Mouse (Mus musculus) MEL (cell line): ENCODE data around the gene Drd1. TPM values are rescaled to one million over a fixed set of nuclear protein-coding genes. Genes with fewer than 3 reads are reported as not detected.

Experiments
- DNase-seq: peaks from one replicate; pipeline ENCODE4 v3.0.0; 2011; ENCODE audit warnings: low read depth, low spot score
- H3K27ac ChIP-seq: 2 replicates; pipeline ENCODE4 v1.5.1; 2012; ENCODE audit warnings: low read depth, mild to moderate bottlenecking, control low read depth, low read length, moderate library complexity; ENCODE audit not compliant: control insufficient read depth
- H3K27me3 ChIP-seq, 2 experiments: fragments of 150-350 bp in 1 of 2; sonication (generic) in 1 of 2; 2 replicates each; pipeline ENCODE4 v1.6.1; 2012; ENCODE audit warnings: low read length in 2 of 2, mild to moderate bottlenecking in 2 of 2, improper control_type of control experiment in 1 of 2, moderate library complexity in 1 of 2; ENCODE audit not compliant: insufficient read depth in 2 of 2, control insufficient read depth in 1 of 2
- H3K36me3 ChIP-seq, 2 experiments: 2 replicates each; pipeline ENCODE4 v1.6.1; 2012 to 2014; ENCODE audit warnings: low read length in 2 of 2, improper control_type of control experiment in 1 of 2, inconsistent platforms in 1 of 2, mild to moderate bottlenecking in 1 of 2; ENCODE audit not compliant: insufficient read depth in 2 of 2, control insufficient read depth in 1 of 2
- H3K4me1 ChIP-seq, 2 experiments: fragments of 150-350 bp in 1 of 2; sonication (generic) in 1 of 2; 2 replicates each; pipeline ENCODE4 v1.6.1; 2012; ENCODE audit warnings: low read length in 2 of 2, improper control_type of control experiment in 1 of 2, mild to moderate bottlenecking in 1 of 2; ENCODE audit not compliant: insufficient read depth in 2 of 2, control insufficient read depth in 1 of 2
- H3K4me3 ChIP-seq, 2 experiments: fragments of 150-350 bp in 1 of 2; sonication (generic) in 1 of 2; 2 replicates each; pipeline ENCODE4 v1.5.1; 2012; ENCODE audit warnings: low read depth in 2 of 2, low read length in 2 of 2, mild to moderate bottlenecking in 2 of 2, moderate library complexity in 2 of 2, control low read depth in 1 of 2, improper control_type of control experiment in 1 of 2; ENCODE audit not compliant: control insufficient read depth in 1 of 2, insufficient read depth in 1 of 2
- H3K79me2 ChIP-seq: 2 replicates; pipeline ENCODE4 v1.6.1; 2012; ENCODE audit warnings: mild to moderate bottlenecking, low read length, moderate library complexity; ENCODE audit not compliant: control insufficient read depth, poor library complexity, insufficient read depth
- H3K9ac ChIP-seq: 2 replicates; pipeline ENCODE4 v1.6.1; 2012; ENCODE audit warnings: low read depth, mild to moderate bottlenecking, control low read depth, low read length, moderate library complexity; ENCODE audit not compliant: control insufficient read depth, poor library complexity, severe bottlenecking
- H3K9me3 ChIP-seq: fragments of 150-350 bp; sonication (generic); replicated peaks from 2 replicates; pipeline ENCODE4 v1.6.1; 2012; ENCODE audit warnings: mild to moderate bottlenecking, low read length, improper control_type of control experiment, moderate library complexity; ENCODE audit not compliant: insufficient read depth
- BHLHE40 ChIP-seq: IDR thresholded peaks from 2 replicates; pipeline ENCODE4 v1.6.1; 2012; ENCODE audit warnings: low read depth, mild to moderate bottlenecking, inconsistent platforms, low read length, improper control_type of control experiment, borderline replicate concordance
- CTCF ChIP-seq, 3 experiments: IDR thresholded peaks in 2 of 3; conservative IDR thresholded peaks in 1 of 3; 2 replicates each; pipeline ENCODE4 v1.5.1; 2011 to 2012; ENCODE audit warnings: low read length in 3 of 3, low read depth in 2 of 3, mild to moderate bottlenecking in 2 of 3, improper control_type of control experiment in 1 of 3, inconsistent platforms in 1 of 3, mixed read lengths in 1 of 3, moderate library complexity in 1 of 3; ENCODE audit not compliant: control insufficient read depth in 1 of 3, insufficient read depth in 1 of 3, poor library complexity in 1 of 3, severe bottlenecking in 1 of 3
- E2F4 ChIP-seq: IDR thresholded peaks from 2 replicates; pipeline ENCODE4 v1.6.1; 2011; ENCODE audit warnings: low read depth, low read length, improper control_type of control experiment, borderline replicate concordance
- HCFC1 ChIP-seq: IDR thresholded peaks from 2 replicates; pipeline ENCODE4 v1.6.1; 2012; ENCODE audit warnings: low read depth, mild to moderate bottlenecking, inconsistent platforms, low read length, improper control_type of control experiment, moderate library complexity
- KAT2A ChIP-seq: conservative IDR thresholded peaks from 2 replicates; pipeline ENCODE4 v1.6.1; 2012; ENCODE audit warnings: low read depth, low read length, improper control_type of control experiment, inconsistent platforms
- MAX ChIP-seq: IDR thresholded peaks from 2 replicates; pipeline ENCODE4 v1.6.1; 2011; ENCODE audit warnings: low read length, improper control_type of control experiment
- MXI1 ChIP-seq: IDR thresholded peaks from 2 replicates; pipeline ENCODE4 v1.6.1; 2011; ENCODE audit warnings: mild to moderate bottlenecking, low read depth, low read length, improper control_type of control experiment
- MYC ChIP-seq: IDR thresholded peaks from 2 replicates; pipeline ENCODE4 v1.6.1; 2011; ENCODE audit warnings: low read depth, mild to moderate bottlenecking, low read length, improper control_type of control experiment, moderate library complexity
- POLR2A ChIP-seq, 2 experiments: IDR thresholded peaks; 2 replicates each; pipeline ENCODE4 v1.6.1; 2011 to 2012; ENCODE audit warnings: low read length in 2 of 2, mild to moderate bottlenecking in 2 of 2, control low read depth in 1 of 2, improper control_type of control experiment in 1 of 2, low read depth in 1 of 2, moderate library complexity in 1 of 2; ENCODE audit not compliant: control insufficient read depth in 1 of 2, insufficient read depth in 1 of 2, poor library complexity in 1 of 2
- POLR2AphosphoS2 ChIP-seq: IDR thresholded peaks from 2 replicates; pipeline ENCODE4 v1.6.1; 2011; ENCODE audit warnings: low read length, improper control_type of control experiment
- POLR2AphosphoS5 ChIP-seq: IDR thresholded peaks from 2 replicates; pipeline ENCODE4 v1.6.1; 2012; ENCODE audit warnings: low read depth, borderline replicate concordance, mild to moderate bottlenecking, inconsistent platforms, low read length, moderate library complexity, mixed read lengths
- SIN3A ChIP-seq: IDR thresholded peaks from 2 replicates; pipeline ENCODE4 v1.6.1; 2012; ENCODE audit warnings: low read length, improper control_type of control experiment, inconsistent platforms
- USF2 ChIP-seq, 2 experiments: IDR thresholded peaks; 2 replicates each; pipeline ENCODE4 v1.6.1; 2011 to 2012; ENCODE audit warnings: improper control_type of control experiment in 2 of 2, low read length in 2 of 2, borderline replicate concordance in 1 of 2, inconsistent platforms in 1 of 2, low read depth in 1 of 2, mild to moderate bottlenecking in 1 of 2; ENCODE audit not compliant: insufficient read depth in 1 of 2
- ZMIZ1 ChIP-seq: IDR thresholded peaks from 2 replicates; pipeline ENCODE4 v1.6.1; 2012; ENCODE audit warnings: low read depth, mild to moderate bottlenecking, inconsistent platforms, low read length, improper control_type of control experiment, moderate library complexity
- polyA plus RNA-seq, 2 experiments: library from polyadenylated mRNA; stranded (reverse) in 1 of 2; unstranded in 1 of 2; fragments of >175 nt in 1 of 2; fragments of >200 nt in 1 of 2; gene quantifications; 2 replicates each; pipeline versions ENCODE4 v1.2.1 to v1.2.4; 2012; ENCODE audit warnings: low replicate concordance in 2 of 2, low read depth in 1 of 2; ENCODE audit not compliant: insufficient read length in 2 of 2, insufficient read depth in 1 of 2, missing spikeins in 1 of 2
- total RNA-seq: library from RNA; depleted of rRNA; stranded (reverse); fragments of 300-350 nt; gene quantifications from 2 replicates; pipeline ENCODE4 v1.2.3, GENCODE M21; 2012

Drd1 gene
- total and polyA plus RNA-seq, 3 experiments, result not detected

DNA sequence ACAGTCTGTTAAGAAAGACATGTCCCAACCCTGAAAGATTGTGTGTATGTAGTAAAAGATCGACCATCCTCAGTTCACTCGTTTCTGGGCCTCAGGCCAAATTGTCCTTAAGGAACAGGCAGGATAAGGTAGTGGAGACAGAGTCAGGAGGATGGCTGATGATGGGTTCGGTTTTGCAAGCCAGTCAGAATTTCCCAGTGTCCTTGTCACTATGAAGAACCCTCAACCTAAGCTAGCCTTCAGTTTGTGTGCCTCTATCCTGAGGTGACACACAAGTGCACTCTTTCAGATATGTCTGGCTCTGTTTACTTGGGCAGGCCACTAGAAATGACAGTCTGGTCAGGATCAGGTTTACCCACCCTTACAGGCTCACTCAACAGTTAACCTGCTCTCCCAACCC, 47.8 kb upstream of the Drd1 start:
- DNase-seq, result no peak
- Histone ChIP-seq H3K36me3 (peaks cover 12 to 16% of the 10 kb centered on the region in 2 experiments), H3K79me2 (no peaks in the 10 kb centered on the region), H3K9me3 (no peaks in the 10 kb centered on the region), H3K4me1 (peaks cover 0 to 7% of the 10 kb centered on the region in 2 experiments; a peak in 3 of 4 replicates), H3K4me3 (no peak overlapping the region), H3K27ac (no peak overlapping the region), H3K27me3 (no peaks in the 10 kb centered on the region), H3K9ac (no peak overlapping the region)
- TF ChIP-seq POLR2AphosphoS5 (no peak), CTCF (IDR thresholded peaks at IDR 0.05 in 2 of 3, conservative IDR thresholded peaks at IDR 0.05 in 1 of 3; ENCODE audit: control insufficient read depth in 1 of 3, insufficient read depth in 1 of 3, low read depth in 2 of 3, low read length in 3 of 3, poor library complexity in 1 of 3, severe bottlenecking in 1 of 3) (no peak), MXI1 (no peak), SIN3A (no peak), MYC (no peak), E2F4 (no peak), ZMIZ1 (no peak), BHLHE40 (no peak)

DNA sequence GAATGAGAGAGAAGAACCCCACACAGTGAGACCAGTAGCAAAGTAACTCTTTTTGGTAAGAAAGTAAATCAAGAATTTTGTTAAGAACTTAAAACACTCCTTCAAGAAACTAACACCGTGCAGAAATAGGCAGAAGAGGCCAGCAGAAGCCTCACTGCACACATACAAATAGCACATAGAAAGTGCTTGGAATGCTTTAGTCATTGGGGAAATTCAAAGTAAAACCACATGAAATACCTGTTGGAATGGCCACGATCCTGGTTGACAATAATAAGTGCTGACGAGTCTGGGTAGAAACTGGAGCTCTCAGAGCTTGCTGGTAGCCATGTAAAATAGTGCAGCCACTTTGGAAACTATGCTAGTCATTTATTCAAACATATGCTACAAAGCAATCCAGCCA, 46.6 kb upstream of the Drd1 start:
- Histone ChIP-seq H3K27me3 (no peaks in the 10 kb centered on the region), H3K4me1 (peaks cover 0 to 7% of the 10 kb centered on the region in 2 experiments; a peak in 3 of 4 replicates), H3K79me2 (no peaks in the 10 kb centered on the region), H3K9me3 (no peaks in the 10 kb centered on the region), H3K27ac (no peak overlapping the region), H3K36me3 (peaks cover 15 to 16% of the 10 kb centered on the region in 2 experiments), H3K9ac (no peak overlapping the region), H3K4me3 (no peak overlapping the region)
- no peak for DNase-seq
- TF ChIP-seq POLR2A (IDR thresholded peaks at IDR 0.05; ENCODE audit: control insufficient read depth in 1 of 2, insufficient read depth in 1 of 2, low read depth in 1 of 2, low read length in 2 of 2, poor library complexity in 1 of 2) (no peak), POLR2AphosphoS2 (no peak), MAX (no peak), KAT2A (no peak), USF2 (IDR thresholded peaks at IDR 0.05; ENCODE audit: borderline replicate concordance in 1 of 2, insufficient read depth in 1 of 2, low read depth in 1 of 2, low read length in 2 of 2) (no peak), HCFC1 (no peak)
